Mouse (Mus musculus): ENCODE results near the gene Ldlrad3.

Gene Ldlrad3

GRCm38 (mm10) chr2:101966017-101966416 is 220.2 kb downstream of the Ldlrad3 start:
- no peak for DNase-seq (ENCODE audit: low spot score in 2 of 2)

GRCm38 (mm10) chr2:101965515-101965914 is 220.7 kb downstream of the Ldlrad3 start:
- no peak for DNase-seq (ENCODE audit: low spot score in 2 of 2)

DNA sequence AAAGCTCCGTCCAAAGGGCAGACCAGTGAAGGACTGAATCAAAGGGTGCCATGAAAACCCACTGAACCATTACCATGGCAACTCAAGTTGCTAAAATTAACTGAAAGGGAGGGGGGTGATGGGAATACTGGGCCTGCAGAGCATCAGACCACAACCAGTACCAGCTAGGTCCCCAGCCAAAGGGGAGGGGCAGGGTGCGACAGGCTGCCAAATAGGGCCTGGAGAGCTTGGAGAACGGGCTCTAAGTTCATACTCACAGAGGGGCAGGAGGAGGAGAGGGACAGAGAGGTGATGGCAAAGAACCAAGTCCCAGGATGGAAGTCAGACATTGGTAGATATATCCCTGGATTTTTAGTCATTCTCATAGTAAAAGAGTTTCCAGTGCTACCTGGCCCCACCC is 222.8 kb downstream of the Ldlrad3 start:
- no peak for DNase-seq (ENCODE audit: low spot score in 2 of 2)

- no peak for DNase-seq (ENCODE audit: low spot score in 2 of 2)
Observed at GRCm38 (mm10) chr2:101962349-101962748, 223.8 kb downstream of the Ldlrad3 start.

DNA sequence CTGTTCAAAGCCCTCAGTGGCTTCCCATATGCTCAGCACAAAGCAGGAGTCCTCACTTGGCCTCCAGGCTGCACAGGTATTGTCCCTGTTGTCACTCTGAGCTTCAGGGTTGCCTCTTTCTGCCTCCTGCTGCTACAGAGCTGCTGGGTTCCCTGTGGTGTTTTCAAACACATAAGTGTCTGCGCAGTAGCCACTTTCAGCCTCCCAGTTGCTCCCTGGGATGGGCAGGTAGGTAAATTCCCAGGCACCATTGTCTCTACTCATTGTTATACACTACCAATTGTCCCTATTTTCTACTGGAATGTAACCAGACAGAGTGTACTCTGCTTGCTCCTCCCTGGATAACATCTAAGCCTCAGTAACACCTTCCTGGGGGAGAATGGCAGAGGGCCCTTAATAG is 224.8 kb downstream of the Ldlrad3 start:
- no peak for DNase-seq (ENCODE audit: low spot score in 2 of 2)

DNA sequence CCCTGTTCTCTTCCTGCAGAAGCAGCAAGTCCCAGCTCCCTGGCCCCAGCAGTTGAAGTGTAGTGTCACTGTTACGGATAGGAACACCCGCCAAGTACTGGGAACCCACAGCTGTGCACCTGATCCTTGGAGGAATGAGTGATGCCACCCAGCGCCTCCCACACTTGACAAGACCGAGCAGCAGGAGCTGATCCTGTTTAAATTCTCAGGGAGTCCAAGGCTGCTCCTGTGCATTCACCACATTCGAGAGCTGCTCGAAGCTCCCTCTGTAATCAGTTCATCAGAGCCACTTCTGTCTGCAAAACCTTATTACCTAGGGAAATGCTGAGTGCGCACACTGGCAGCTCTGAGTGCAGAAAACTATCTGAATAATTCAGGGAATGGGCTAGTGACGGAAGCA is 225.5 kb downstream of the Ldlrad3 start:
- DNase-seq (ENCODE audit: low spot score in 2 of 2): no peak

GRCm38 (mm10) chr2:101956125-101956524 is 230.1 kb downstream of the Ldlrad3 start:
- DNase-seq (ENCODE audit: low spot score in 2 of 2): no peak

DNA sequence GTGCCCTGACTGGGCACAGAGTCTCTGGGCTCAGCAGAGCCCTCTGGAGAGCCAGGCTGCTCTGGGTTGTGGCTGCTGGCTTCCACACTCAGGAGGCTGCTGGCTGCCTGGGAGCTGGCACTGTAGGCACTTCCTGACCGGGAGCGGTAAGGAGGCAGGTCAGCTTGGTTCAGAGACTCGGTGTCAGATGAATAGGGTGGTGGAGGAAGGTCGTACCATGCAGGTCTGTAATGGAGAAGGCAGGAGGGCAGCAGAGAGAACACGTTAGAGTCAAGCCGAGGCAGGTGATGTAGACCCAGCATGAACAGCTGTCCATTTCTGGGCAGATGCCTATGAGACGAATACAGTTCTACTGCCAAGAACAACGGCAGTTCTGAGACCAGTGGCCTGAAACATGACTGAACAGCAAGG is 233.2 kb downstream of the Ldlrad3 start:
- no peak for DNase-seq (ENCODE audit: low spot score in 2 of 2)

DNA sequence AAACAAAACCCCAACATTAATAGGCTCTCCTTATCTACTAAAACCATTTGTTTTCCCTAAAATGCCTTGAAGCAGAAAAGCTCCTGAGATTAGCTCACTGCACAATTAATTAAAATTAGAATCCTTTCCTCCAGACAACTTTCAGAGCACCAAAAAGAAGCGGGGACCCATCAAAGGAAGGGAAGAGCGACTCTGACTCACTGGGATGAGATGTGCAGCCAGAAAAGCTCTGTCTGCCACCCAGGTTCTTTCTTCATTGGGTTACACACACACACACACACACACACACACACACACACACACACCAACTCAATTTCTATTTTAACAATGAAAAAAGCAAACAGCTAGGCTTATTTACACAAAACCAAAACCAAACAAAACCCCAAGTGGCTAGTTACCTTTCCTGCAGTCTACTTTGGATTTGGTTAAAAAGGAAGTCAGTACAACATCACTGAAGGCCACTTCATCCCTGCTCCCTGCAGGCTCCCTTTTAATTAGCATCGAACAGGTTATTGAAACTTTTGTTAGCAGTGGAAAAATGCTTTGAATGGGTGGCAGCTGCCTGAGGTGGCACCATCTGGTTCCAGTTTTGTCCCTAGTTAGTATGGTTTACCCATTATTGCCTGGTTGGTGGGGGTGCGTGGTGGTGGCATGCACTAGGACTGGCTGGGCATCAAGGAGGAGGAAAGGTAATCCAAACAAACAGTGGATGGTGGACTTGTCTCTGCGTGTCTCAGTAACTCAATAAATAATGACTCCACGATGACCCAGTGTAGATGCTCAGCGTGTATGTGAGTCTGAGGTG is 235.3 kb downstream of the Ldlrad3 start:
- DNase-seq (ENCODE audit: low spot score in 2 of 2): no peak

GRCm38 (mm10) chr2:101935006-101935405 is 251.2 kb downstream of the Ldlrad3 start:
- no peak for DNase-seq (ENCODE audit: low spot score in 2 of 2)

DNA sequence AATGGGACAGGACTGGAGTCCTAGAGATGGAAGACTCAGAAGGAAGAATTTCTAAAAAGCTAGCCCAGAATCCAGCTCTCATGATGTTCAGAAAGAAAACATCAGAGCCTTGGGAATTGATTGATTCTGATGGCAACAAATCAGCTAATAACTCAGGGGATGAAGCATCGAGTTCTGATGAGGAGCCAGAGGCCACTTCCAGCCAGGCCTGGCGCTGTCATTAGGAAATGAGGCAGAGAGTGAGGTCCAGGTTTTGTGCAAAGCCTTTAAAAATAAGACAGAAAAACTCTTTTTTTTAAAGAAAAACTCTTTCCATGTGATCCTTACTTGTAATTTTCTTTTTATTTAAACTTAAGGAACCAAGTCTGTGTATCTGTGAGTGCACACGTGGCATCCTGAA is 252.9 kb downstream of the Ldlrad3 start:
- no peak for DNase-seq (ENCODE audit: low spot score in 2 of 2)

DNA sequence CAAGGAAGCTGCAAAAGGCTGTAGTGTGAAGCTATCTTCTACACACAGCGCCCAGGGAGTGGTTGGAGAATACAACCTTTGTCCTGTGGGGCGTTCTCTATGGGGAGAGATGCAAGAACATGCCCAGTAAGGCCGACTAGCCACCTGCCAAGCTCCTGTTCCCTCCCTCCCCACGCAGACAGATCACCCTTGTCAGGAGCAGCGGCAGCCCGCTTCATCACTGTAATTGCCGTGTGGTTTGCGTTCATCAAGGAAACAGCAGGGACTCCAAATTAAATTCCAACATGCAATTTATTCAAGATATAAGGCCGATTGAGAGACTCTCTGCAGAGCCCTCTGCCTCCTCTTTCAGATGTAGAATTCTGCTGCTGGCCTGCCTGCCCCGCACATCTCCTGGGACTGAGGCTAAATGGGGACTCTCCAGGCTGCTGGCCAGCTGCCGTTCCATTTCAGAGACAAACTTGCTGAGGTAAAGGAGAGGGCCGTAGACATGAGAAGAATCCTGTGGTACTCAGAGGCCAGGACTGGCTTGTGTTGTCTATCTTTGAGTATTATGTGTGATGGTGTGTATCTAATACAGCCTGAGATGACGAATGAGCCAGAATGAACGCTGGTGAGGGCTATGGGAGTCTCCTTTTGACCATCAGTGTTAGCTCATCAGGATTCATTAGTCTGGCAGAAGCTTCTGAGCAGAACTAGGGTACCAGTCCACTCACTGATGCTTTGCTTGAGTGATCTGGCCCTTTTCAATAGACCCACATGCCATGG is 253.8 kb downstream of the Ldlrad3 start:
- no peak for DNase-seq (ENCODE audit: low spot score in 2 of 2)

- DNase-seq (ENCODE audit: low spot score in 2 of 2): no peak
Observed at GRCm38 (mm10) chr2:101925591-101926188, 260.5 kb downstream of the Ldlrad3 start.

DNA sequence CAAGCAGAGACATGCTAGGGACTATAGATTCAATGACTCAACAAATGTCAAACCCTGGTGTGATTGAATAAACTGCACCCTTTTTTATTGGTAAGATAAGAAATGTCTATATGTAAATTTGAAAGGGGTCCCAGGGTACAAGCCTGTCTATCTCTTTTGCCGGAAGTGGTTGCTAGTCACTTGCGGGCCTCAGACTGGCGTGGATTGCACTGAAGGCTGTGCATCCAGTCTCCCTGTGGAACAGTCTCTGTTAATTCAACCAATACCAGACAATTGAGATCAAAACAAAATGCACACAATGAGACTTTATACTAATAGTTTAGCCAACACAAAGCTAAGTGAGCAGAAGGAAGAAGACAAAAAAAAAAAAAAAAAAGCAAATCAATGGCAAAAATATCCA is 261.0 kb downstream of the Ldlrad3 start:
- no peak for DNase-seq (ENCODE audit: low spot score in 2 of 2)

DNA sequence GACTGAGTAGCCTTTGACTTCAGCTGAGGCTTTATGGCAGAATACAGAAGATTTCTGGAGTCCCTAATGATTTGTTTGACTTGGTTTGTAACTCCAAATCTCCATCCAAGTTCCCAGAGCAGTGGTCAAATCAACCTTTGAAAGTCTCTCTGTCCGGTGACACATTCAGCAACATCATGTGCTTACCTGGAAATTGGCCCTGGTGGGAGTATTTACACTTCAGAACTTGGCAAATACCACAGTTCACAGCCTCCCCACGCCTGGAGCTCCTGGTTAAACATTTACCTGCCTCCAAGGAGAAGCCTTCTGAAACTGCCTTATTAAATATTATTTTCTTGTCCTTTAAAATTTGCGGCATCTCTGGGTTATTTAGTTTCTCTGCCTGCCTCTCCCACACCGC is 263.0 kb downstream of the Ldlrad3 start:
- DNase-seq (ENCODE audit: low spot score in 2 of 2): no peak

DNA sequence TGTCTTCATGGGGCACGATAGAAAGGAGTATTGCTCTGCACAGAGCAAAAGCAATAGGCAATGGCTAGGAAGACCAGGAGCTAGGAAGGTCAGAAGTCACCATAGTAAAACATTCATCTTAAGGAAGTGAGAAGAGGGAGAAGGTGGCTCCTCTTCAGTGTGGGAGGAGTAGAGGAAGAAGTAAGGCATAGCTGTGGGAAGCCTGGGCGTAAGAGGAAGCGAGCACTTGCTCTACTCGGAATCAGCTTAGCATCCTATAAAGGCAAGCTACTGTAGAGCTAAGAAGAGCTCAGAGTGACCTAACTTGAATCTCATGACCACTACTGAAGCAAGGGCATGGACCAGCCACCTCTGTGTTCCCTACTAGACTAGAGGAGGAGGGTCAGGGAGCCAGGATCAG is 263.9 kb downstream of the Ldlrad3 start:
- DNase-seq (ENCODE audit: low spot score in 2 of 2): no peak

DNA sequence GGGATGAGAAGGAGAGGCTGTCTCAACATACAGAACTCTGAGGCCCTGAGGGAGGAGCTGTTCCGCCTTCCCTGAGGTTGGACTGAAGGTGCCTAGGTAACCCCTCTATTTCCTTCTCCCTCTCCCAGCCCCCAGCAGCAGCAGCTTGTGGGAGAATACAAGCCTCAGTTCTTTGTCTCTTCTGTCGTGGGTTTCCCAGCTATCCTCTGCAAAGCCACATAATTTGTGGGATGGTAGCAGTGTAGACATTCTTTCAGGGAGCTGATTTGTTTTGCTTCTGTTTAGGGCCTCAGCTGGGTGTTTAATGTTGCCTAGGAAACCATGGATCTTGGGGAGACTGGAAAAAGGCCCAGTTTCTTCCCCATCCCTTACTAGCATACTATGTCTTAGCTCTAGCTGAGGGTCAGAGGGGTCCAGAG is 266.0 kb downstream of the Ldlrad3 start:
- no peak for DNase-seq (ENCODE audit: low spot score in 2 of 2)

DNA sequence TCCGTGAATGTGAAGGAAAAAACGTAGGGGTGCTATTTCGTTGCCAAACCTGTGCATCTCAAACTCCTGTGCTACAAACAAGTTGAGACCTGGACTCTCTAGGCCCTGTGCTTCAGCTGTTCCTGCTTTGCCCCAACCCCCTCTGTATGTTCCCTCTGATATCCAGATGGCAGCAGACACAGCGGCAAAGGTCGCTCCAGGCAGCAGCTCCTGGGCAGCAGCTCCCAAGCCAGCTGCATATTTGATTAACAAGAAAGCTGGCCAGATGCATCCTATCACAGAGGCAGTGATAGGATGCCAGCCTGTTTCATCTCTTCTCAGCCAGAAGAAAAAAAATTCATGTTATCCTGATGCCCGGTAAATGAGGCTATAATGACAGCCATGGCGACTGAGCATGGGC is 267.7 kb downstream of the Ldlrad3 start:
- DNase-seq (ENCODE audit: low spot score in 2 of 2): no peak

- DNase-seq (ENCODE audit: low spot score in 2 of 2): no peak
Observed at GRCm38 (mm10) chr2:101909326-101910080, 276.7 kb downstream of the Ldlrad3 start.

GRCm38 (mm10) chr2:101908773-101909172 is 277.4 kb downstream of the Ldlrad3 start:
- no peak for DNase-seq (ENCODE audit: low spot score in 2 of 2)

DNA sequence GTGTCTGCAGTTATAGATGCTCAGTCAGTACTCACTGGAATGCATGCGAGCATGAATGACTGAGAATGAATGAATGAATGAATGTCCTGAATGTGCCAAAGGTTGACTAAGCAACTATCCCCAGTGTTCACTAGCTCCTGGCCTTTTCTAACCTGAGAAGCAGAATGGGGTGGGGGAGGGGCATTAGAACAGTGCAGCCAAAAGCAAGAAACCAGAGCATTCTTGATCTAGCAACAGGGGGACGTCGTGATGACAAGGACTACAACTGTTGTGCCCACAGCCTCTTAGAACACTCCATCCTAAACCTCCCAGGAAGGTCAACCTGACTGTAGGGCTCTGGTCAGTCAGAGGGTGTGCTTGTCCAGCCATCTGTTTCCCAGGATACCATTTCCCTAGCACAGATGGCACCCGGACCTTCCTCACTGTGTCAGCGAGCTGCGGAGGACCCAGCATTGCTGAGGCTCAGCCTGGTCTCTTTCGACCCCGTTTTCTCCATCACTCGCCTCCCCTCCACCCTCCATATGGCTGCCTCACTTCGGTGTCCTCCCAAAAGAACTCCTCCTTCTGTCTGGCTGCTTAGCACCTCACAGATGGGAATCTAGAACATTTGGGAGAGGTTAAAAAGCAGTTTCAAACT is 278.7 kb downstream of the Ldlrad3 start:
- DNase-seq (ENCODE audit: low spot score in 2 of 2): no peak

GRCm38 (mm10) chr2:101906379-101906690 is 279.9 kb downstream of the Ldlrad3 start:
- no peak for DNase-seq (ENCODE audit: low spot score in 2 of 2)

All from thymus, postnatal 10 days (tissue).